Mouse (Mus musculus) CH12.LX (cell line): ENCODE results near the gene Mybph. TPM values are rescaled to one million over a fixed set of nuclear protein-coding genes. Genes with fewer than 3 reads are reported as not detected.

ENCODE experiments used
- DNase-seq: peaks from one replicate; pipeline ENCODE4 v3.0.0-alpha.2; 2013; ENCODE audit errors: extremely low read depth
- H3K27ac ChIP-seq: 2 replicates; pipeline ENCODE4 v1.5.1; 2012; ENCODE audit warnings: low read depth, mild to moderate bottlenecking, control low read depth, moderate library complexity; ENCODE audit not compliant: insufficient read depth
- H3K27me3 ChIP-seq: replicated peaks from 2 replicates; pipeline ENCODE3; 2012; ENCODE audit warnings: inconsistent platforms
- H3K36me3 ChIP-seq, 2 experiments: replicated peaks in 1 of 2; 2 replicates each; pipeline versions ENCODE3 to v1.6.1; 2012; ENCODE audit warnings: inconsistent platforms in 1 of 2, low read length in 1 of 2, mild to moderate bottlenecking in 1 of 2, mixed read lengths in 1 of 2, moderate library complexity in 1 of 2; ENCODE audit not compliant: control insufficient read depth in 1 of 2, insufficient read depth in 1 of 2
- H3K4me1 ChIP-seq, 2 experiments: 2 replicates each; pipeline ENCODE4 v1.6.1; 2012; ENCODE audit warnings: inconsistent platforms in 1 of 2, moderate library complexity in 1 of 2; ENCODE audit not compliant: insufficient read depth in 2 of 2, control insufficient read depth in 1 of 2
- H3K4me2 ChIP-seq: 2 replicates; pipeline ENCODE4 v1.6.1; 2012; ENCODE audit warnings: low read depth, mild to moderate bottlenecking, control low read depth; ENCODE audit not compliant: poor library complexity, insufficient read depth, severe bottlenecking
- H3K4me3 ChIP-seq, 3 experiments: fragments of 150-350 bp in 1 of 3; sonication (generic) in 1 of 3; replicated peaks in 1 of 3; 2 replicates each; pipeline versions ENCODE3 to v1.5.1; 2011 to 2012; ENCODE audit warnings: low read depth in 2 of 3, low read length in 2 of 3, mild to moderate bottlenecking in 2 of 3, moderate library complexity in 2 of 3, control low read depth in 1 of 3, improper control_type of control experiment in 1 of 3, inconsistent platforms in 1 of 3, mixed read lengths in 1 of 3; ENCODE audit not compliant: poor library complexity in 1 of 3
- H3K79me2 ChIP-seq: replicated peaks from 2 replicates; pipeline ENCODE4 v1.6.1; 2012; ENCODE audit warnings: mild to moderate bottlenecking, moderate library complexity; ENCODE audit not compliant: control insufficient read depth, poor library complexity, insufficient read depth, severe bottlenecking; ENCODE audit errors: extremely low read depth
- H3K9ac ChIP-seq: 2 replicates; pipeline ENCODE4 v1.6.1; 2012; ENCODE audit warnings: low read depth, mild to moderate bottlenecking, control low read depth, moderate library complexity; ENCODE audit not compliant: insufficient read depth
- H3K9me3 ChIP-seq: replicated peaks from 2 replicates; pipeline ENCODE3; 2012; ENCODE audit warnings: low read length, inconsistent platforms, mixed read lengths
- BHLHE40 ChIP-seq: IDR thresholded peaks from 2 replicates; pipeline ENCODE4 v1.6.1; 2011; ENCODE audit warnings: mild to moderate bottlenecking, low read depth, low read length, improper control_type of control experiment
- CHD1 ChIP-seq: IDR thresholded peaks from 2 replicates; pipeline ENCODE4 v1.6.1; 2012; ENCODE audit warnings: low read depth, low read length, improper control_type of control experiment, inconsistent platforms
- CHD2 ChIP-seq: IDR thresholded peaks from 2 replicates; pipeline ENCODE4 v1.6.1; 2011; ENCODE audit warnings: low read length, improper control_type of control experiment
- CTCF ChIP-seq, 2 experiments: IDR thresholded peaks in 1 of 2; conservative IDR thresholded peaks in 1 of 2; 2 replicates each; pipeline ENCODE4 v1.5.1; 2011 to 2012; ENCODE audit warnings: low read depth in 2 of 2, low read length in 2 of 2, improper control_type of control experiment in 1 of 2, inconsistent platforms in 1 of 2, mild to moderate bottlenecking in 1 of 2, moderate library complexity in 1 of 2
- E2F4 ChIP-seq: IDR thresholded peaks from 2 replicates; pipeline ENCODE4 v1.6.1; 2011; ENCODE audit warnings: low read depth, low read length, improper control_type of control experiment; ENCODE audit not compliant: insufficient replicate concordance
- EP300 ChIP-seq: IDR thresholded peaks from 2 replicates; pipeline ENCODE4 v1.6.1; 2011; ENCODE audit warnings: low read length, improper control_type of control experiment
- ETS1 ChIP-seq: conservative IDR thresholded peaks from 2 replicates; pipeline ENCODE4 v1.6.1; 2012; ENCODE audit warnings: low read depth, mild to moderate bottlenecking, inconsistent platforms, low read length, improper control_type of control experiment, moderate library complexity
- GABPA ChIP-seq: IDR thresholded peaks from 2 replicates; pipeline ENCODE4 v1.6.1; 2012; ENCODE audit warnings: low read depth, low read length, improper control_type of control experiment, inconsistent platforms; ENCODE audit not compliant: insufficient replicate concordance
- HCFC1 ChIP-seq: IDR thresholded peaks from 2 replicates; pipeline ENCODE4 v1.6.1; 2012; ENCODE audit warnings: low read depth, mild to moderate bottlenecking, inconsistent platforms, low read length, improper control_type of control experiment
- IRF4 ChIP-seq: IDR thresholded peaks from 2 replicates; pipeline ENCODE4 v1.6.1; 2014; ENCODE audit warnings: low read depth, mild to moderate bottlenecking, inconsistent platforms, low read length, improper control_type of control experiment
- JUN ChIP-seq: IDR thresholded peaks from 2 replicates; pipeline ENCODE4 v1.6.1; 2011; ENCODE audit warnings: low read depth, mild to moderate bottlenecking, low read length, improper control_type of control experiment, moderate library complexity; ENCODE audit not compliant: insufficient read depth
- JUND ChIP-seq: conservative IDR thresholded peaks from 2 replicates; pipeline ENCODE4 v1.6.1; 2011; ENCODE audit warnings: low read depth, low read length, improper control_type of control experiment
- KAT2A ChIP-seq: IDR thresholded peaks from 2 replicates; pipeline ENCODE4 v1.6.1; 2012; ENCODE audit warnings: low read length, improper control_type of control experiment, inconsistent platforms; ENCODE audit not compliant: insufficient replicate concordance
- MAFK ChIP-seq: IDR thresholded peaks from 2 replicates; pipeline ENCODE4 v1.6.1; 2011; ENCODE audit warnings: low read length, improper control_type of control experiment; ENCODE audit not compliant: insufficient replicate concordance
- MAX ChIP-seq: IDR thresholded peaks from 2 replicates; pipeline ENCODE4 v1.6.1; 2011; ENCODE audit warnings: low read length, improper control_type of control experiment
- MAZ ChIP-seq: IDR thresholded peaks from 2 replicates; pipeline ENCODE4 v1.6.1; 2012; ENCODE audit warnings: low read depth, mild to moderate bottlenecking, inconsistent platforms, low read length, improper control_type of control experiment, moderate library complexity
- MEF2A ChIP-seq: IDR thresholded peaks from 2 replicates; pipeline ENCODE4 v1.6.1; 2014; ENCODE audit warnings: low read depth, mild to moderate bottlenecking, inconsistent platforms, low read length, improper control_type of control experiment, borderline replicate concordance
- MYC ChIP-seq: IDR thresholded peaks from 2 replicates; pipeline ENCODE4 v1.6.1; 2011; ENCODE audit warnings: low read depth, mild to moderate bottlenecking, improper control_type of control experiment, low read length
- NELFE ChIP-seq: IDR thresholded peaks from 2 replicates; pipeline ENCODE4 v1.6.1; 2011; ENCODE audit warnings: low read depth, low read length, improper control_type of control experiment
- NRF1 ChIP-seq: IDR thresholded peaks from 2 replicates; pipeline ENCODE4 v1.6.1; 2014; ENCODE audit warnings: low read depth, mild to moderate bottlenecking, inconsistent platforms, low read length, improper control_type of control experiment, moderate library complexity
- PAX5 ChIP-seq: IDR thresholded peaks from 2 replicates; pipeline ENCODE4 v1.6.1; 2012; ENCODE audit warnings: low read length, inconsistent platforms, mixed read lengths
- POLR2A ChIP-seq: IDR thresholded peaks from 2 replicates; pipeline ENCODE4 v1.6.1; 2011; ENCODE audit warnings: low read depth, mild to moderate bottlenecking, improper control_type of control experiment, low read length
- POLR2AphosphoS2 ChIP-seq: IDR thresholded peaks from 2 replicates; pipeline ENCODE4 v1.6.1; 2011; ENCODE audit warnings: low read depth, low read length, improper control_type of control experiment
- RCOR1 ChIP-seq: conservative IDR thresholded peaks from 2 replicates; pipeline ENCODE4 v1.6.1; 2012; ENCODE audit warnings: low read depth, mild to moderate bottlenecking, inconsistent platforms, low read length, improper control_type of control experiment
- SIN3A ChIP-seq: IDR thresholded peaks from 2 replicates; pipeline ENCODE4 v1.6.1; 2012; ENCODE audit warnings: low read length, improper control_type of control experiment, inconsistent platforms
- TBP ChIP-seq: conservative IDR thresholded peaks from 2 replicates; pipeline ENCODE4 v1.6.1; 2011; ENCODE audit warnings: low read depth, low read length, improper control_type of control experiment
- TCF12 ChIP-seq: IDR thresholded peaks from 2 replicates; pipeline ENCODE4 v1.6.1; 2014; ENCODE audit warnings: low read depth, mild to moderate bottlenecking, inconsistent platforms, low read length, improper control_type of control experiment
- UBTF ChIP-seq: IDR thresholded peaks from 2 replicates; pipeline ENCODE4 v1.6.1; 2012; ENCODE audit warnings: low read depth, mild to moderate bottlenecking, inconsistent platforms, low read length, improper control_type of control experiment, moderate library complexity
- USF1 ChIP-seq: IDR thresholded peaks from 2 replicates; pipeline ENCODE4 v1.6.1; 2014; ENCODE audit warnings: low read depth, mild to moderate bottlenecking, inconsistent platforms, low read length, improper control_type of control experiment
- USF2 ChIP-seq: conservative IDR thresholded peaks from 2 replicates; pipeline ENCODE4 v1.6.1; 2011; ENCODE audit warnings: low read depth, low read length, improper control_type of control experiment
- ZC3H11A ChIP-seq: IDR thresholded peaks from 2 replicates; pipeline ENCODE4 v1.6.1; 2012; ENCODE audit warnings: low read depth, mild to moderate bottlenecking, inconsistent platforms, low read length, improper control_type of control experiment
- ZMIZ1 ChIP-seq: IDR thresholded peaks from 2 replicates; pipeline ENCODE4 v1.6.1; 2012; ENCODE audit warnings: low read depth, mild to moderate bottlenecking, inconsistent platforms, low read length, improper control_type of control experiment
- ZNF384 ChIP-seq: IDR thresholded peaks from 2 replicates; pipeline ENCODE4 v1.6.1; 2012; ENCODE audit warnings: low read depth, low read length, improper control_type of control experiment, inconsistent platforms
- dilution Hi-C: fragments of 300-500 bp; cut with MboI; formaldehyde crosslinking; loops from 2 replicates; pipeline ENCODE4 v1.14.3; 2020; ENCODE audit warnings: low sequenced_read_pairs; ENCODE audit not compliant: extremely low pct_unique_long_range_greater_than_20kb, extremely low pct_ligation_motif_present
- in situ Hi-C: fragments of 300-500 bp; cut with MboI; formaldehyde crosslinking; loops from 3 replicates; pipeline ENCODE4 v1.14.3; 2019; ENCODE audit warnings: low sequenced_read_pairs, low pct_ligation_motif_present, low pct_unique_long_range_greater_than_20kb, mixed read lengths
- polyA plus RNA-seq: library from polyadenylated mRNA; unstranded; fragments of >175 nt; gene quantifications from 2 replicates; pipeline ENCODE4 v1.2.1, GENCODE M21; 2012; ENCODE audit warnings: low read depth; ENCODE audit not compliant: insufficient read length
- total RNA-seq, 2 experiments: library from RNA; depleted of rRNA; stranded (reverse); fragments of 300-350 nt in 1 of 2; fragments of >200 nt in 1 of 2; gene quantifications; 2 replicates each; pipeline ENCODE4 v1.2.3; 2012 to 2014

Mybph gene
- total and polyA plus RNA-seq, 3 experiments = 0.25 to 3.0 (median 0.51) TPM

DNA sequence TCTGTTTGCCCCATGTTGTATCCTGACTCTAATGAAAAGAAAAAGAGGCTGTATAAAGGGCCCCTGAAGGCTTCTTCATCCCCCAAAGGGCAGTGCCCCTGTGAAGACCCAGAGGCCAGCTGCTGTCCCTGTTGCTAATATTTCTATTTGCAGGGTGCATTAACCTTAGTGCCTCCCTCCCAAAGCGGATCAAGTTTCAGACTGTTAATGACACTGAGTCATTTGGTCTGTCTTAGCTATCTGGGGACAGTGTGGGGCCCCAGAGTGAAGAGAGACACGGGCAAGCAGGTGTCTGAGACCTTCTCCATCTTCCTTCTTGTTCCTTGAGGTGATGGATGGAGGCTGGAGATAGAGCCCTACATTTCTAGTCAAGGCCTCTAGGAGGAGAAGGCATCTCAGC lies 1.9 kb downstream of the Mybph start:
- no peaks in the 10 kb centered on the region for H3K27me3 ChIP-seq
- in situ Hi-C loops = loop anchor here (5.0 to 10.0 kb wide), 2 partner anchors 37 to 100 kb away; no protein-coding TSS in a partner anchor
- TF ChIP-seq CTCF (conservative IDR thresholded peaks at IDR 0.05 in 1 of 2, IDR thresholded peaks at IDR 0.05 in 1 of 2; ENCODE audit: low read depth in 2 of 2, low read length in 2 of 2) (peak in 1 of 2 experiments; percentile 8; a peak in 2 of 4 replicates), USF1 (no peak), ZNF384 (no peak), MAX (0 out of 2 replicates have a peak, but pooled peaks have one; percentile 39), MAFK (peak; percentile 80), POLR2AphosphoS2 (no peak), EP300 (peak; percentile 82), GABPA (no peak), CHD1 (no peak), ZC3H11A (no peak), ETS1 (peak; percentile 81), PAX5 (no peak), KAT2A (no peak), UBTF (no peak), SIN3A (peak; percentile 44; the same call in 1 of the 2 replicates), HCFC1 (0 out of 2 replicates have a peak, but pooled peaks have one; percentile 28), BHLHE40 (peak; percentile 78), NELFE (no peak; the same call in 1 of the 2 replicates), TCF12 (peak; percentile 75), ZMIZ1 (peak; percentile 39; the same call in 1 of the 2 replicates), JUN (peak; percentile 43), IRF4 (peak; percentile 61), RCOR1 (0 out of 2 replicates have a peak, but pooled peaks have one; percentile 69), JUND (peak; percentile 50), USF2 (no peak), CHD2 (peak; percentile 51; the same call in 1 of the 2 replicates), E2F4 (no peak), TBP (no peak), POLR2A (peak; percentile 32; the same call in 1 of the 2 replicates), MEF2A (peak; percentile 82), MYC (0 out of 2 replicates have a peak, but pooled peaks have one; percentile 18), MAZ (peak; percentile 82), NRF1 (no peak)
- TF ChIP-seq, all 38 proteins: peak for 19
- Histone ChIP-seq H3K4me3 (peak overlapping the region in 2 of 3 experiments; percentile 56 to 66), H3K9ac (peak overlapping the region; percentile 64), H3K79me2 (no peaks in the 10 kb centered on the region), H3K4me2 (peak overlapping the region; percentile 73), H3K27ac (peak overlapping the region; percentile 89; the same call in 1 of the 2 replicates), H3K36me3 (no peaks in the 10 kb centered on the region), H3K9me3 (no peaks in the 10 kb centered on the region), H3K4me1 (peaks cover 30 to 93% of the 10 kb centered on the region in 2 experiments)
- dilution Hi-C loops = no loop called here
- peak; percentile 75 for DNase-seq
